Mouse (Mus musculus) lung, adult 2 months (tissue): ENCODE results near the gene P4ha2. TPM values are rescaled to one million over a fixed set of nuclear protein-coding genes. Genes with fewer than 3 reads are reported as not detected.

Experiments
- DNase-seq: peaks from one replicate; pipeline ENCODE4 v3.0.0; 2022
- H3K4me1 ChIP-seq: fragments of 200-500 bp; 2 replicates; pipeline ENCODE4 v1.6.1; 2011; ENCODE audit warnings: low read length; ENCODE audit not compliant: control insufficient read depth, insufficient read depth
- H3K4me3 ChIP-seq: fragments of 200-500 bp; replicated peaks from 2 replicates; pipeline ENCODE3; 2011; ENCODE audit warnings: low read depth, mild to moderate bottlenecking, control low read depth, low read length; ENCODE audit errors: extremely low read depth
- CTCF ChIP-seq: fragments of 200-500 bp; IDR thresholded peaks from 2 replicates; pipeline ENCODE4 v1.5.1; 2011; ENCODE audit warnings: mild to moderate bottlenecking, low read length, control low read depth; ENCODE audit not compliant: insufficient read depth
- POLR2A ChIP-seq: fragments of 200-500 bp; IDR thresholded peaks from 2 replicates; pipeline ENCODE4 v1.6.1; 2011; ENCODE audit warnings: low read depth, mild to moderate bottlenecking, control low read depth, low read length, borderline replicate concordance; ENCODE audit errors: extremely low read depth
- WGBS: fragments of 180-500 bp; shearing (Covaris S2); methylation state at CpG from one replicate; pipeline ENCODE4 v1.1.7; 2018; 5-methylcytosine and 5-hydroxymethylcytosine counted together
- polyA plus RNA-seq: library from polyadenylated mRNA; depleted of rRNA; stranded (reverse); fragments of >200 nt; gene quantifications from 2 replicates; pipeline ENCODE4 v1.2.3, GENCODE M21; 2012; rRNA removed

The P4ha2 gene
- polyA plus RNA-seq, 1 experiment: 30.0 TPM

- 60% methylated on average over 3 of the region's 3 CpGs for WGBS
- Histone ChIP-seq H3K4me1 (no peaks in the 10 kb centered on the region), H3K4me3 (no peak overlapping the region)
- no peak for DNase-seq
- TF ChIP-seq CTCF (no peak), POLR2A (no peak)
These were observed 69.8 kb downstream of the P4ha2 start for GRCm38 (mm10) chr11:54169432-54170295.

DNA sequence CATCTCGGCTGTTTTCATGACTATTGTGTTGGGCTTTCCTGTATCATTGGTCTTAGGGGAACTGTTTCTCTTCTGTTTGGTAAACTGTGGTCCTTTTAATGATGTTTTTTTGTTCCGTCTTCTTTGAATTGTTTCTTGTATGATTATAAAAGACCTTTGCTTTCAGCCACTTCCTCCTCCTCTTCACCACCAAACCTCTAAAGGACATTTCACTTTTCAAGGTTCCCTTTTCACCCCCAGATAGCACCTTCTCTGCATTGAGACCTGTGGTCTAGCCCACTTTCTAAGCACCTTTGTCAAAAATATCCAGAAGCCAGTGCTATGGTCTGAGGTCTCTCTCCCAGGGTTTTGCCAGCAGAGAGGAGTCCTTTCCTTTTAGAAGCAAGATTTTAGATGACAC is 71.3 kb downstream of the P4ha2 start:
- WGBS: 34% methylated on average over 2 of the region's 2 CpGs
- DNase-seq: no peak
- Histone ChIP-seq H3K4me1 (no peaks in the 10 kb centered on the region), H3K4me3 (no peak overlapping the region)
- TF ChIP-seq CTCF (no peak), POLR2A (no peak)

DNA sequence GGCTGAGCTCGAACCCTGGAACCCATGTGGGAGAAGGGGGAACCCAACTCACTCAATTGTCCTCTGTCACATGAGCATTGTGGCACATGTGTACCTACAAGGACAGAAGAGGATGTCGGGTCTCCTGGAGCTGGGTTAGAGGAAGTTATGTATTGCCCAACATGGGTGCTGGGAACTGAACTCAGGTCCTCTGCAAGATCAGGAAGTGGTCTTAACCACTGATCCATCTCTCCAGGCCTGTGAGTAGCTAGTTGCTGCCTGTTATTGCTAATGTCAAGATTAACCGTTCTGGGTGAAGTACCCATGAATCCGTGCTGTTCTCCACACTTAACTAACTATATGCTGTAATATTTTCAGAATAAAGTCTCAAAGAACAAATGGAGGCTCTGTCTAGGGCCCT is 74.3 kb downstream of the P4ha2 start:
- WGBS: 84% methylated on average over 4 of the region's 4 CpGs
- no peak for TF ChIP-seq POLR2A
- no peak for TF ChIP-seq CTCF
- Histone ChIP-seq H3K4me3 (no peak overlapping the region), H3K4me1 (no peaks in the 10 kb centered on the region)
- DNase-seq: no peak

DNA sequence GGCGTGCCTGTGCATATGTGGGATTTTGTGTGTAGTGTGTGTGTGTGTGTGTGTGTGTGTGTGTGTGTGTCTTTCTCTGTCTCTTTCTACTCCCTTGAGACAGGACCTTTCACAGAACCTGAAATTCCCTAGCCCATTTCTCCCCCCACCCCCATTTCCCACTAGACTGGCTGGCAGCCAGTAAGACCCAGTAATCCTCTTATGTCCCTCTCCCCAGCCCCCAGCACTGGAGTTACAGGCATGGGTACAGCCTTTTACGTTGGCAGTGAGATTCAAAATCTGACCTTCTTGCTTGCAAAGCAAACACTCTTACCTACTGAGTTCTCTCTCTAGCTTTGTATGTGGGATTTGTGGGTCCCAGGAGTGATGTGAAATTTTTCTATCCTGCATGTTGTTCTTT is 75.0 kb downstream of the P4ha2 start:
- H3K4me1 ChIP-seq: no peaks in the 10 kb centered on the region
- H3K4me3 ChIP-seq: no peak overlapping the region
- DNase-seq: no peak
- TF ChIP-seq CTCF (no peak), POLR2A (no peak)
- 75% methylated on average over 2 of the region's 2 CpGs for WGBS

Other genes with a start within 250 kb of the P4ha2 start
- 19.8 and 28.7 TPM in 2 replicates for gene Gm12216, start 240.8 kb upstream of the P4ha2 start, polyA plus RNA-seq
- 22.4 and 23.0 TPM in 2 replicates for gene Slc22a5, start 208.4 kb upstream of the P4ha2 start, polyA plus RNA-seq
- gene Slc22a21, start 119.8 kb upstream of the P4ha2 start, polyA plus RNA-seq: 2.3 and 3.8 TPM in 2 replicates
- gene Slc22a4, start 72.0 kb upstream of the P4ha2 start, polyA plus RNA-seq: 1.3 and 1.4 TPM in 2 replicates
- gene Pdlim4, start 31.1 kb upstream of the P4ha2 start, polyA plus RNA-seq: 22.9 and 25.6 TPM in 2 replicates
- 2.0 and 2.5 TPM in 2 replicates for gene Csf2, start 149.6 kb downstream of the P4ha2 start, polyA plus RNA-seq
- gene Il3, start 167.2 kb downstream of the P4ha2 start, polyA plus RNA-seq: not detected in 2 replicates
- 0.17 and 0.50 TPM in 2 replicates for gene Acsl6, start 203.7 kb downstream of the P4ha2 start, polyA plus RNA-seq